Comparison of ENCODE assay signal across 8 mouse cellular contexts in the genomic region with DNA sequence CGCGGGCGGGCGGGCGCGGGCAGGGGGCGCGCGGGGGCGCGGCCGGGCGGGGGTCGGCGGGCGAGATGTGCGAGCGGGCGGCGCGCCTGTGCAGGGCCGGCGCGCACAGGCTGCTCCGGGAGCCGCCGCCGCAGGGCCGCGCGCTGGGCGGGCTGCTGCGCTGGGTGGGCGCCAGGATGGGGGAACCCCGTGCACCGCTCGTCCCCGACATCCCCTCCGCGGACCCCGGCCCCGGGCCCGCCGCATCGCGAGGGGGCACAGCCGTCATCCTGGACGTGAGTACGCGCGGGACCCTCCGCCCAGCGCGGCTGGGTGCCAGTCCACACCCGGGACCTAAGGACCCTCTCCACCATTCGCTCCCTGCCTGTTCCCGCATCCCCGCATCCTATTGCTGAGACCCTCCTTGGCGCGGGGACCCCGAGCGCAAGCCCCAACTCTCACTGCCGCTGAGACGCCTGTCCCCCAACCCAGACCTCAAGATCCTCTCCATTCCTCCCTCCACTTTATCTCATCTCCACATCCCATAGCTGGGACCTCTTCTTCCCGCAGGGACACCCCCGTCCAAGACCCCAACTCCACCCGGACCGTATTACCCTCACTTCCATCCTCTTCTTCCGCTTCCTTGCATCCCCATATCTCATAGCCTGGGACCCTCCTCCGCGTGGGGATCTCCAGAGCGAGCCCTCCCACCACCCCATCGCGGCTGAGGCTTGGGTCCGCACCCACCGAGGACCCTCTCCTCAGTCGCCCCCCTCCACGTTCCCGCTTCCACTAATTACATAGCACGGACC. TPM values are rescaled to one million over a fixed set of nuclear protein-coding genes. Genes with fewer than 3 reads are reported as not detected.
DNase-seq lines count a peak whose midpoint lies in the region; ATAC-seq lines count a peak whose summit lies in the region.

No protein-coding gene starts in this region.

- peak overlapping the region; percentile 98 for H3K4me2 ChIP-seq in embryonic facial prominence, embryonic 15.5 days (replicated peaks)
- H3K4me2 ChIP-seq in intestine, embryonic 16.5 days (ENCODE audit: low read depth, low read length): peak overlapping the region; percentile 100
- H3K4me2 ChIP-seq in neural tube, embryonic 12.5 days (replicated peaks): peak overlapping the region; percentile 91

- 0 out of 2 replicates have a peak, but pooled peaks have one; percentile 12 for ATAC-seq in embryonic facial prominence, embryonic 15.5 days (ENCODE audit: insufficient number of reproducible peaks, low FRiP score, low TSS enrichment, low read depth)
- 0 out of 2 replicates have a peak, but pooled peaks have one; percentile 17 for ATAC-seq in intestine, embryonic 16.5 days
- peak; percentile 55 for ATAC-seq in neural tube, embryonic 12.5 days (ENCODE audit: low FRiP score, low read depth)

- DNase-seq in layer of hippocampus, postnatal 10 days (ENCODE audit: low spot score in 2 of 2): peak; percentile 45 to 59
- no peak for DNase-seq in layer of hippocampus, adult 11-12 months (ENCODE audit: low spot score)
- no peak for DNase-seq in urinary bladder, postnatal 14 days (ENCODE audit: low spot score)
- DNase-seq in layer of hippocampus, adult 9-11 months: no peak
- no peak for DNase-seq in thymus, postnatal 25 days

- no peaks in the 10 kb centered on the region for H3K9me3 ChIP-seq in embryonic facial prominence, embryonic 15.5 days (replicated peaks)
- H3K9me3 ChIP-seq in intestine, embryonic 16.5 days (ENCODE audit: control insufficient read depth, low read length): no peaks in the 10 kb centered on the region
- H3K9me3 ChIP-seq in neural tube, embryonic 12.5 days: no peaks in the 10 kb centered on the region

- H3K27ac ChIP-seq in embryonic facial prominence, embryonic 15.5 days (replicated peaks): no peak overlapping the region
- no peak overlapping the region for H3K27ac ChIP-seq in intestine, embryonic 16.5 days (ENCODE audit: low read length)
- H3K27ac ChIP-seq in neural tube, embryonic 12.5 days: no peak overlapping the region

- peaks cover 37% of the 10 kb centered on the region for H3K27me3 ChIP-seq in embryonic facial prominence, embryonic 15.5 days
- peaks cover 17% of the 10 kb centered on the region for H3K27me3 ChIP-seq in intestine, embryonic 16.5 days (replicated peaks; ENCODE audit: control insufficient read depth, insufficient read depth, low read length)
- H3K27me3 ChIP-seq in neural tube, embryonic 12.5 days (replicated peaks): peaks cover 27% of the 10 kb centered on the region

- no peaks in the 10 kb centered on the region for H3K36me3 ChIP-seq in embryonic facial prominence, embryonic 15.5 days
- H3K36me3 ChIP-seq in intestine, embryonic 16.5 days (ENCODE audit: control insufficient read depth, insufficient read depth, low read length): no peaks in the 10 kb centered on the region
- no peaks in the 10 kb centered on the region for H3K36me3 ChIP-seq in neural tube, embryonic 12.5 days

- peaks cover 14% of the 10 kb centered on the region for H3K4me1 ChIP-seq in embryonic facial prominence, embryonic 15.5 days
- H3K4me1 ChIP-seq in intestine, embryonic 16.5 days (ENCODE audit: control insufficient read depth, insufficient read depth, low read length): peaks cover 8% of the 10 kb centered on the region
- H3K4me1 ChIP-seq in neural tube, embryonic 12.5 days: peaks cover 7% of the 10 kb centered on the region

- under 1% methylated on average over 41 of the region's 80 CpGs for whole genome bisulfite sequencing in embryonic facial prominence, embryonic 15.5 days
- under 1% methylated on average over 56 of the region's 80 CpGs for WGBS in intestine, embryonic 16.5 days
- WGBS in neural tube, embryonic 12.5 days: under 1% methylated on average over 46 of the region's 80 CpGs

- H3K9ac ChIP-seq in embryonic facial prominence, embryonic 15.5 days: peak overlapping the region; percentile 50
- H3K9ac ChIP-seq in intestine, embryonic 16.5 days (ENCODE audit: low read depth, low read length): peak overlapping the region; percentile 74
- H3K9ac ChIP-seq in neural tube, embryonic 12.5 days: peak overlapping the region; percentile 75

- H3K4me3 ChIP-seq in embryonic facial prominence, embryonic 15.5 days (replicated peaks): peak overlapping the region; percentile 65
- H3K4me3 ChIP-seq in intestine, embryonic 16.5 days (ENCODE audit: low read length): peak overlapping the region; percentile 68
- peak overlapping the region; percentile 73 for H3K4me3 ChIP-seq in neural tube, embryonic 12.5 days

RNA-seq across cellular contexts. Expression of gene Necab2, which starts 0.7 kb away (rescaled TPM):
- 100 to 1,000 TPM; 112 to 114 TPM for total RNA-seq in layer of hippocampus, postnatal 10 days (2021)
- 2.5 and 4.7 TPM in 2 replicates for polyA plus RNA-seq in embryonic facial prominence, embryonic 15.5 days (2015; fragmentation: Nextera tagmentation; extraction: Ambion mirVana)
- 1.3 and 1.6 TPM in 2 replicates for polyA plus RNA-seq in intestine, embryonic 16.5 days (2015; fragmentation: Nextera tagmentation; extraction: Ambion mirVana)
- 26.3 and 29.5 TPM in 2 replicates for polyA plus RNA-seq in neural tube, embryonic 12.5 days (2016; fragmentation: Nextera tagmentation; extraction: Ambion mirVana)

RNA-seq across cellular contexts. Expression of gene Osgin1, which starts 13.3 kb away (rescaled TPM):
- under 1 TPM; 0.25 to 0.33 TPM for total RNA-seq in layer of hippocampus, postnatal 10 days (2021)
- polyA plus RNA-seq in embryonic facial prominence, embryonic 15.5 days (2015; fragmentation: Nextera tagmentation; extraction: Ambion mirVana): 2.1 and 3.0 TPM in 2 replicates
- polyA plus RNA-seq in intestine, embryonic 16.5 days (2015; fragmentation: Nextera tagmentation; extraction: Ambion mirVana): 8.0 and 9.2 TPM in 2 replicates
- 0.13 and 0.42 TPM in 2 replicates for polyA plus RNA-seq in neural tube, embryonic 12.5 days (2016; fragmentation: Nextera tagmentation; extraction: Ambion mirVana)

RNA-seq across cellular contexts. Expression of gene Mlycd, which starts 52.5 kb away (rescaled TPM):
- total RNA-seq in layer of hippocampus, postnatal 10 days (2021): 10 to 100 TPM; 20.3 to 22.3 TPM
- 15.3 and 15.5 TPM in 2 replicates for polyA plus RNA-seq in embryonic facial prominence, embryonic 15.5 days (2015; fragmentation: Nextera tagmentation; extraction: Ambion mirVana)
- polyA plus RNA-seq in intestine, embryonic 16.5 days (2015; fragmentation: Nextera tagmentation; extraction: Ambion mirVana): 20.6 and 22.7 TPM in 2 replicates
- polyA plus RNA-seq in neural tube, embryonic 12.5 days (2016; fragmentation: Nextera tagmentation; extraction: Ambion mirVana): 15.1 and 16.3 TPM in 2 replicates

RNA-seq across cellular contexts. Expression of gene Slc38a8, which starts 54.3 kb away (rescaled TPM):
- total RNA-seq in layer of hippocampus, postnatal 10 days (2021): under 1 TPM; 0.21 to 0.22 TPM
- 0.09 and 0.30 TPM in 2 replicates for polyA plus RNA-seq in embryonic facial prominence, embryonic 15.5 days (2015; fragmentation: Nextera tagmentation; extraction: Ambion mirVana)
- polyA plus RNA-seq in intestine, embryonic 16.5 days (2015; fragmentation: Nextera tagmentation; extraction: Ambion mirVana): 0.05 and 0.06 TPM in 2 replicates
- polyA plus RNA-seq in neural tube, embryonic 12.5 days (2016; fragmentation: Nextera tagmentation; extraction: Ambion mirVana): not detected in 2 replicates

Comparison
In these comparisons a context has a peak if more than half of its experiments do, and no peak if none do; other contexts are left out.
1. DNase-seq: peak in layer of hippocampus, postnatal 10 days (2 of 2); none in layer of hippocampus, adult 11-12 months (single experiment), urinary bladder, postnatal 14 days (single experiment), layer of hippocampus, adult 9-11 months (single experiment) and thymus, postnatal 25 days (single experiment).
2. Peak in every context shown above with its lines, with median percentiles within 50 percentile points of each other: ATAC-seq, H3K4me2 ChIP-seq, H3K4me3 ChIP-seq and H3K9ac ChIP-seq.